Comparison of ENCODE assay signal across 34 mouse cellular contexts in the genomic region with DNA sequence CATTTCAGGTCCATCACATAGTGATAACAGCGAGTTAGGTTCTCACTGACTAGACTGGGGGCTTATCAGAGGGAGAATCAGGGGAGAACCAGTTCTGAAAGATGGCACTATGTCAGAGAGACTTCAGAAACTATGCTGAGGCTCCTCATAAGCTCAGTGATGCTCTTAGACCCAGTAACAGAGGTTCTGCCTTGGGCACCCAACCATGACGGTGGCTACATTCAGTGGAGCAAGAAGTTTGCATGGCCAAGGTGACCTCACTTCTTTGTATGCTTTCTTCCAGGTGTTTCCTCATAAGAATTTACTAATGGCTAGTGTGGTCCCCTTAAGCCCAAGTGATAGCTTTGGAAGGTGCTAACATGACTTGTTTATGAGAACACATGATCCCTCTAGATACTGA. TPM values are rescaled to one million over a fixed set of nuclear protein-coding genes. Genes with fewer than 3 reads are reported as not detected.
"Had no signal": no experiment of that assay in that cellular context is flagged by ENCODE, and none has a peak within 500 bp of the region (broad histone marks: within the 10 kb centered on the region; RNA-seq: fewer than 3 reads in every experiment).

No protein-coding gene starts in this region.

- H3K4me2 ChIP-seq: heart, embryonic 12.5 days; hindbrain, embryonic 12.5 days; hindbrain, embryonic 14.5 days; kidney, embryonic 15.5 days; limb, embryonic 12.5 days; liver, embryonic 11.5 days; liver, embryonic 13.5 days; liver, embryonic 15.5 days had no signal

- DNase-seq: gastrocnemius, adult 2 months; gastrocnemius, postnatal 10 days; gastrocnemius, postnatal 25 days; heart, adult 2 months; heart, postnatal 14 days; heart, postnatal 4 days; kidney, adult 18-20 months; kidney, adult 9 months; kidney, postnatal 14 days; kidney, postnatal 4 days; liver; liver, embryonic 13.5 days had no signal

- H3K4me3 ChIP-seq: gastrocnemius, adult 2 months; heart, adult 2 months; heart, embryonic 12.5 days; hindbrain, embryonic 10.5 days; hindbrain, embryonic 12.5 days; kidney, embryonic 15.5 days; layer of hippocampus, adult 2 months; left cerebral cortex, adult 2 months; limb, embryonic 10.5 days; limb, embryonic 12.5 days; liver, embryonic 13.5 days; liver, embryonic 15.5 days had no signal

- H3K4me1 ChIP-seq: liver, embryonic 13.5 days; liver, embryonic 15.5 days had no signal

- H3K27ac ChIP-seq: gastrocnemius, adult 2 months; heart, adult 2 months; hindbrain, embryonic 10.5 days; hindbrain, embryonic 12.5 days; hindbrain, embryonic 14.5 days; kidney, embryonic 15.5 days; kidney, postnatal 0 days; left cerebral cortex, adult 2 months; limb, embryonic 10.5 days; limb, embryonic 12.5 days; liver, embryonic 13.5 days; liver, embryonic 15.5 days had no signal

- H3K27me3 ChIP-seq: heart, embryonic 12.5 days; hindbrain, embryonic 12.5 days; kidney, embryonic 15.5 days; limb, embryonic 12.5 days; liver, embryonic 13.5 days; liver, embryonic 15.5 days had no signal

- H3K9ac ChIP-seq: heart, embryonic 12.5 days; hindbrain, embryonic 12.5 days; hindbrain, embryonic 14.5 days; kidney, embryonic 15.5 days; limb, embryonic 12.5 days; liver, embryonic 13.5 days; liver, embryonic 15.5 days had no signal

- H3K9me3 ChIP-seq: heart, embryonic 12.5 days; hindbrain, embryonic 10.5 days; hindbrain, embryonic 12.5 days; kidney, embryonic 15.5 days; limb, embryonic 10.5 days; limb, embryonic 12.5 days; liver, embryonic 13.5 days; liver, embryonic 15.5 days had no signal

- H3K36me3 ChIP-seq: heart, embryonic 12.5 days; hindbrain, embryonic 10.5 days; hindbrain, embryonic 12.5 days; kidney, embryonic 15.5 days; limb, embryonic 10.5 days; limb, embryonic 12.5 days; liver, embryonic 13.5 days; liver, embryonic 15.5 days had no signal

RNA-seq across cellular contexts. Expression of a gene that starts 38.7 kb away (rescaled TPM):
- total RNA-seq: gastrocnemius, adult 2 months; gastrocnemius, postnatal 10 days; gastrocnemius, postnatal 25 days; gastrocnemius, postnatal 4 days; granulocyte monocyte progenitor cell, adult 5-6 weeks; heart, adult 2 months; heart, postnatal 14 days; heart, postnatal 4 days; layer of hippocampus, adult 2 months; layer of hippocampus, postnatal 10 days; layer of hippocampus, postnatal 25 days; left cerebral cortex, adult 2 months; left cerebral cortex, postnatal 14 days; left cerebral cortex, postnatal 36 days had no signal
- polyA plus RNA-seq: heart, adult 2 months; heart, embryonic 12.5 days; heart, embryonic 14.5 days; heart, embryonic 16.5 days; hindbrain, embryonic 10.5 days; hindbrain, embryonic 12.5 days; hindbrain, embryonic 16.5 days; intestine, embryonic 16.5 days; kidney, embryonic 15.5 days; kidney, postnatal 0 days; limb, embryonic 10.5 days; limb, embryonic 12.5 days; liver, embryonic 11.5 days; liver, embryonic 13.5 days; liver, embryonic 15.5 days had no signal
